Mouse (Mus musculus) stomach, postnatal 0 days (tissue): ENCODE measurements at regions not wholly inside any gene's neighbourhood (a gene's known extent, or its start where the extent isn't known, plus 50 kb on each side); places are given as distances from the start of the nearest gene placed in this dataset.

Experiments used
- CTCF ChIP-seq: IDR thresholded peaks from 2 replicates; pipeline ENCODE4 v1.5.1; 2016; ENCODE audit warnings: antibody characterized with exemption, low read depth, mild to moderate bottlenecking, moderate library complexity
- EP300 ChIP-seq: optimal IDR thresholded peaks from 2 replicates; pipeline ENCODE3; 2016; ENCODE audit warnings: antibody characterized with exemption

DNA sequence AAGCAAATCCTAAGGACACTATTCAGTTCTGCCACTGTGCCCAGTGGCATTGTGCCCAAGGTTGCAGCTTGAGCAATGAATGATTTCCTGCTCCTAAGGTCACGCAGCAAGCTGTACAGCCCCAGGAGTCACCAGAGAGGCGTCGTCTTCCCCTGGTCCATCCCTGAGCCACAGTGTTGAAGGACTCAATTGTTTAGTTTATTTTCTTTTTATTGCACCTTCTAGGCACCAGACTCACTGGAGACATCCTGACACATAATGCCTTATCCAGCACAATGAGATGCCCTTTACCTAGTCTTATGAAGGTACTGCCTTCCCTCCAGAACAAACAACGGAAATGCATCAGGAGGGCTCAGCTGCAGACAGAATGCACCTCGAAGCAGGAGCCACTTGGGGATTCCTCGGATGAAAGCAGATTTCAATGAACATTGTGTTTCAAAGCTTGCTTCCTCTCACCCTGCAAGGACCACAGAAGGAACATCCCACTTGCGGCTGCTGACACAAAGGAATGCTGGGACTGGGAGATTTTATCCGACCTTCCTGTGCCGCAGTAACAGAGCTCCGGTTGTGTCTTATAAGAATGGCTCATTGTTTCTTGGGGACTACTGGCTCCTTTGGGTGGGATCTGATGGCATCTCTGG is 86.0 kb downstream of the 1700020N01Rik start:
- TF ChIP-seq CTCF (no peak), EP300 (no peak)
